Mouse (Mus musculus) T-cell, adult 66 days (primary cell): ENCODE data around the gene Gm10226. TPM values are rescaled to one million over a fixed set of nuclear protein-coding genes. Genes with fewer than 3 reads are reported as not detected.

Source experiments
- total RNA-seq, 2 experiments: library from RNA; stranded (reverse); gene quantifications; 3 replicates in 1 of 2; 4 replicates in 1 of 2; pipeline ENCODE4 v1.2.4; 2023

Gm10226 gene
- 10 to 100 TPM in 1 of 2 experiments, 1 to 10 TPM in 1; 9.2 to 15.4 TPM for total RNA-seq

DNA sequence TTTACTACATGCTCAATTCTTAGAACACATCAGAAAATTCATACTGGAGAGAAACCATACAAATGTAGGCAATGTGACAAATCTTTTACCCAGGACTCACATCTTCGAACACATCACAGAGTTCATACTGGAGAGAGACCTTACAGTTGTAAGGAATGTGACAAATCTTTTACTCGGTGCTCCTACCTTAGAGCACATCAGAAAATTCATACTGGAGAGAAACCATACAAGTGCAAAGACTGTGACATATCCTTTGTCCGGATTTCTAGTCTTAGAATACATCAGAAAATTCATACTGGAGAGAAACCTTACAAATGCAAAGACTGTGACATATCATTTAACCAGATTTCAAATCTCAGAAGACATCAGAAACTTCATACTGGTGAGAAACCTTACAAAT lies at the start of gene Gm10226:
Gm10226 (plus strand) TSS at position 301 of the 400 bp plus-strand sequence.

DNA sequence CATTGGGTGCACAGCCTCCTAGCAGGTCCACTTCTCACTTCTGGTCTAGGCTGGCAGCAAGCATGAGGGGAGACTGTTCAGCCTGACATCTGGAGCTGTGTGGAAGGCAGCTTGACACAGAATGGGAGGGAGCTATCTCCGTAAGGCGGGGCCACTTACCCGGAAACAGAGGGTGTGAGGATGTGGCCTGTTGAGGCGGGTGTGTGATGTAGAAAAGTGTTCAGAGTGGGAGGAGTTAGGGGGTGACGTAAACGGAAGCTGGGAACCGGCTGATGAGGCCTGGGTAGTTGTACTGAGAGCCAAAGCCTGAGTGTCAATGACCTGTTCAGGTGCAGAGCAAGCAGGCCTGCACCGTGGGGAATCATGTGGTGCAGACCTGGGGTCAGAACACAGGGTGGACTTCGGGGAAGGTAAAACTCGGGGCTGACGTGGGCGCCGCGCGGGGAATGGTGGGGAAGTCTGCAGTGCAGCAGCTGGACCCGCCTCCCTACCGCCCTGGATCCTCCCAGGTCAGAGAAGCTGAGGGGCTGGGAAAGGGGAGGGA lies 41.2 kb upstream of the Gm10226 start, which contains the start of gene Zfp983:
Zfp983 (plus strand) TSS at position 261 of the 544 bp plus-strand sequence.

GRCm38 (mm10) chr17:21707343-21707996 lies 15.8 kb downstream of the Gm10226 start, which contains the start of gene Zfp760:
Zfp760 (plus strand) TSS chr17:21707741.

GRCm38 (mm10) chr17:21730495-21730894 lies 38.8 kb downstream of the Gm10226 start, which contains the start of gene Zfp229:
Zfp229 (plus strand) TSS chr17:21730795.

Other genes with a start within 250 kb of the Gm10226 start
- gene Zfp51, start 241.5 kb upstream of the Gm10226 start, total RNA-seq, result 10 to 100 TPM; 21.6 to 22.3 TPM
- 10 to 100 TPM; 26.1 to 33.3 TPM for gene Zfp53, start 202.9 kb upstream of the Gm10226 start, total RNA-seq
- gene Zfp52, start 156.3 kb upstream of the Gm10226 start, total RNA-seq, result 1 to 10 TPM; 7.0 to 8.9 TPM
- 1 to 10 TPM; 1.5 to 2.7 TPM for gene Zfp948, start 124.9 kb upstream of the Gm10226 start, total RNA-seq
- 10 to 100 TPM in 1 of 2 experiments, 1 to 10 TPM in 1; 8.7 to 10.7 TPM for gene Zfp983, start 41.2 kb upstream of the Gm10226 start, total RNA-seq
- 1 to 10 TPM; 2.4 to 2.8 TPM for gene Zfp760, start 15.9 kb downstream of the Gm10226 start, total RNA-seq
- 1 to 10 TPM in 1 of 2 experiments, under 1 TPM in 1; 0.96 to 1.3 TPM for gene Zfp229, start 38.9 kb downstream of the Gm10226 start, total RNA-seq
- 1 to 10 TPM in 1 of 2 experiments, under 1 TPM in 1; 0.98 to 1.0 TPM for gene Zfp820, start 153.9 kb downstream of the Gm10226 start, total RNA-seq
- 10 to 100 TPM; 11.0 to 12.2 TPM for gene Zfp995, start 218.1 kb downstream of the Gm10226 start, total RNA-seq